Mouse (Mus musculus) liver, postnatal 0 days (tissue): ENCODE results near the gene Robo2. TPM values are rescaled to one million over a fixed set of nuclear protein-coding genes. Genes with fewer than 3 reads are reported as not detected.

Source experiments
- ATAC-seq: fragments of 200-750 bp; cut with Nextera tagmentation; 2 replicates; pipeline ENCODE4 v1.8.0; 2017; ENCODE audit warnings: mild to moderate bottlenecking, moderate library complexity
- DNase-seq: peaks from one replicate; pipeline ENCODE4 v3.0.0-alpha.2; 2016
- H3K27ac ChIP-seq: fragments of 300-500 bp; sonication (generic); 2 replicates; pipeline ENCODE4 v1.5.1; 2014; ENCODE audit warnings: antibody characterized with exemption, moderate library complexity, mild to moderate bottlenecking, low read depth
- H3K27me3 ChIP-seq: fragments of 300-500 bp; sonication (generic); 2 replicates; pipeline ENCODE4 v1.6.1; 2014; ENCODE audit warnings: low read length, control low read depth, mixed read lengths; ENCODE audit not compliant: insufficient read depth
- H3K36me3 ChIP-seq: fragments of 300-500 bp; sonication (generic); replicated peaks from 2 replicates; pipeline ENCODE4 v1.6.1; 2014; ENCODE audit warnings: mild to moderate bottlenecking, control low read depth, low read length, moderate library complexity, mixed read lengths; ENCODE audit not compliant: insufficient read depth
- H3K4me1 ChIP-seq: fragments of 300-500 bp; sonication (generic); 2 replicates; pipeline ENCODE4 v1.6.1; 2014; ENCODE audit warnings: antibody characterized with exemption, mild to moderate bottlenecking, control low read depth; ENCODE audit not compliant: insufficient read depth
- H3K4me2 ChIP-seq: fragments of 300-500 bp; sonication (generic); 2 replicates; pipeline ENCODE4 v1.6.1; 2014; ENCODE audit warnings: low read depth, mild to moderate bottlenecking, low read length, moderate library complexity, mixed read lengths
- H3K4me3 ChIP-seq: fragments of 300-500 bp; sonication (generic); 2 replicates; pipeline ENCODE4 v1.5.1; 2014; ENCODE audit warnings: low read depth, low read length
- H3K9ac ChIP-seq: fragments of 300-500 bp; sonication (generic); replicated peaks from 2 replicates; pipeline ENCODE4 v1.6.1; 2014; ENCODE audit warnings: mild to moderate bottlenecking, moderate library complexity
- H3K9me3 ChIP-seq: fragments of 300-500 bp; sonication (generic); 2 replicates; pipeline ENCODE4 v1.6.1; 2016; ENCODE audit warnings: mild to moderate bottlenecking, control low read depth, low read length, mixed read lengths
- CTCF ChIP-seq: sonication (generic); IDR thresholded peaks from 2 replicates; pipeline ENCODE4 v1.5.1; 2016; ENCODE audit warnings: antibody characterized with exemption, low read depth
- EP300 ChIP-seq: IDR thresholded peaks from 2 replicates; pipeline ENCODE4 v1.6.1; 2016; ENCODE audit warnings: antibody characterized with exemption, low read depth, mild to moderate bottlenecking
- WGBS: fragments of 180-500 bp; shearing (Covaris S2); extraction: QIAGEN DNeasy Blood & Tissue Kit; methylation state at CpG from one replicate; pipeline ENCODE4 v1.1.7; 2014; ENCODE audit not compliant: insufficient replicate concordance; 5-methylcytosine and 5-hydroxymethylcytosine counted together
- polyA plus RNA-seq: library from polyadenylated mRNA; unstranded; fragments of >200 nt; fragmentation: Nextera tagmentation; extraction: Ambion mirVana; gene quantifications from 2 replicates; pipeline ENCODE4 v1.2.1, GENCODE M21; 2015

The Robo2 gene
- polyA plus RNA-seq, 1 experiment from 2014 or later, result 1.6 TPM

DNA sequence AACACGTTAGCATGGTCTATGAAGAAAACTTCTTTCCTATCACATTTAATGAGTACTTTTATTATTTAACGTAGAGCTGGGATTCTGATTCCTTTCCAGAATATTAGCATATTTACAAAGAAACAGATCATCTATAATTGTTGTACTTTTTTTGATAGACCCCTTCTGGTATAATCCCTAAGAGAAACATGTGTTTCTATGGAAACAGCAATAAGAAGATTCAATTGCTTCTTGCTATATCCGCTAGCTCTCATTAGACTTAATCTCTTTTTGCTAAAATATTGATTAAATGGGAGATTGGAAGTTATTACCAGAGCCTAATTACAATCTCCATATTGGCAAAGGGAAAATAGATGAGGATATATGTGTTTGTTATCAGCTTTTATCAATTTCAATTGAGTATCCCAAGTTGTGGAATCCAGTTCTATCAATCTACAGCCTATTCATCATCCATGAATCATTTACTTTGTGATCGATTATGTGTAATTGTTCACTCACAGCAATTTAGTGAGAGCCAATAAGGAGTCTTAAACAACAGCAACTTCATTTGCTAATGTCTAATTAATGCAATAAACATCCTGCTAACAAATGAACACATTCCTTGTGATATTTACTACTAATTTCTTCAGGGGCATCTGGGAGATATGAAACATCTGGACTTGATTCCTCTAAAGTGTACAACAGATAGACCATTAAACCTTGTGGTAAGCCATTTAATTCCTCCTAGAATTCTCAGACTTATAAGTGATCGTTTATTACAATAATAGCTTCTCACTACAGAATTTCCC lies 472.0 kb downstream of the Robo2 start:
- Histone ChIP-seq H3K4me2 (no peak overlapping the region), H3K4me1 (no peaks in the 10 kb centered on the region), H3K27ac (no peak overlapping the region), H3K36me3 (no peaks in the 10 kb centered on the region), H3K9ac (no peak overlapping the region), H3K9me3 (no peaks in the 10 kb centered on the region), H3K27me3 (no peaks in the 10 kb centered on the region), H3K4me3 (no peak overlapping the region)
- ATAC-seq (no peak), DNase-seq (no peak)
- 83% methylated on average over 5 of the region's 5 CpGs for WGBS
- TF ChIP-seq CTCF, result no peak
- TF ChIP-seq EP300, result no peak

DNA sequence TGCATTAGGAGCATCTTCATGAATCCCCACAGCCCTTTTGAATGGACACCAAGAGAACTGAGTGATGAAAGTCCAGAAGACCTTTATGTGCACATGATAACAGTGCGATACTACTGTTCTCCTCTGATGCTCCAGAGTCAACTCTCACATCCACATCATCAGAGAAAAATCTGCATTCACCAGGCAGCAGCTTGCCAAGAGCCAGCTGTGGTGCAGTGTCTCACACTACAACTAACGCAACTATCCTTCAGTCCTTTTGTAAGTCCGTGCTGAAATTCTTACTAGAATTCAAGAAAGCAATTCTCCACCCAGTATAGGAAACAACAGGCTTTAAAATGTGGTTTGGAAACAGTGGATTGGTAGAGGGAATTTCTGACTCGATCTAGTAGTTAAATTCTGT lies 481.3 kb downstream of the Robo2 start:
- 77% methylated on average over 4 of the region's 4 CpGs for WGBS
- no peaks in the 10 kb centered on the region for H3K36me3 ChIP-seq
- no peaks in the 10 kb centered on the region for H3K27me3 ChIP-seq
- no peak overlapping the region for H3K4me3 ChIP-seq
- ATAC-seq, result no peak
- no peak overlapping the region for H3K4me2 ChIP-seq
- no peak for DNase-seq
- no peaks in the 10 kb centered on the region for H3K9me3 ChIP-seq
- no peak for TF ChIP-seq EP300
- no peaks in the 10 kb centered on the region for H3K4me1 ChIP-seq
- no peak overlapping the region for H3K27ac ChIP-seq
- H3K9ac ChIP-seq, result no peak overlapping the region

DNA sequence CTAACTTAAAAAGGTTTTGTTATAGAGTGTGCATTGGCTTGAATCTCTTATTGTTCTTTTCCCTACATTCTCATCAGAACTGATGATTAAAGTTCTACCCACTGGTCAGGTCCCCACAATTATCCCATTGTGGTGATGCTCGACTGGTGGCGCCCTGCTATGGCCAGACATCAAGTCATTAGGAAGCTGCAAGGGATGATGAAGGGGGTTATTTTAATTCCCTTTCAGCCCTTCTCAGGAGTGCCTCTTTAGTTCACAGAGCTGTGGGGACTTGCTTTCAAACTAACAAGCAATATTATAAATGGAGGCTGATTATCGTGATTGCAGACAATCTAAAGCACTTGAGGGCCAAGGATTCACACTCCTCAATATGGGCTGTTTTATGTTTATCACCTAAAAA lies 484.1 kb downstream of the Robo2 start:
- Histone ChIP-seq H3K36me3 (no peaks in the 10 kb centered on the region), H3K4me2 (no peak overlapping the region), H3K27ac (no peak overlapping the region), H3K9me3 (no peaks in the 10 kb centered on the region), H3K27me3 (no peaks in the 10 kb centered on the region), H3K9ac (no peak overlapping the region), H3K4me3 (no peak overlapping the region), H3K4me1 (no peaks in the 10 kb centered on the region)
- no peak for DNase-seq
- TF ChIP-seq EP300 (no peak), CTCF (no peak)
- WGBS, result 80% methylated on average over 3 of the region's 3 CpGs
- ATAC-seq, result no peak

DNA sequence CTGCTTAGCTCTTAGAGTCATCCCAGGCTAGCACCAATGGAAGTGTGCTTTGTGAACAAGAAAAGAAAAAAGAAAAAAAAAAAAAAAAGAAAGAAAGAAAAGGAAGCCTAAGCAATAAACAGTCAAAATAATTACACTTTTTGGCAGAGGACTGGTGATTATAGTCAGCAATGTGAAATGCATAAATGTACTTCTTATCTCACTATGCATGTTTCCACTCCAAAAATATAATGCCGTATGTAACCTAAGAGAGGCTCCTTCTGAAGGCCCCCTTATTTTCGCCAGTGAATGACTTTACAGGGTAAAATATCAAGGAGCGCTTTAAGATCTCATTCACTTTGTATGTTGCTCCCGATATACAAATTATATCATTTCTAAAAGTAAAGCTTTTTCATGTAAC lies 496.2 kb downstream of the Robo2 start:
- WGBS, result 80% methylated on average over 4 of the region's 4 CpGs
- no peak overlapping the region for H3K4me3 ChIP-seq
- H3K27me3 ChIP-seq, result no peaks in the 10 kb centered on the region
- H3K36me3 ChIP-seq, result no peaks in the 10 kb centered on the region
- DNase-seq (no peak), ATAC-seq (no peak)
- H3K4me1 ChIP-seq, result no peaks in the 10 kb centered on the region
- no peak overlapping the region for H3K27ac ChIP-seq
- H3K9ac ChIP-seq, result no peak overlapping the region
- H3K9me3 ChIP-seq, result no peaks in the 10 kb centered on the region
- no peak overlapping the region for H3K4me2 ChIP-seq
- no peak for TF ChIP-seq CTCF
- no peak for TF ChIP-seq EP300

DNA sequence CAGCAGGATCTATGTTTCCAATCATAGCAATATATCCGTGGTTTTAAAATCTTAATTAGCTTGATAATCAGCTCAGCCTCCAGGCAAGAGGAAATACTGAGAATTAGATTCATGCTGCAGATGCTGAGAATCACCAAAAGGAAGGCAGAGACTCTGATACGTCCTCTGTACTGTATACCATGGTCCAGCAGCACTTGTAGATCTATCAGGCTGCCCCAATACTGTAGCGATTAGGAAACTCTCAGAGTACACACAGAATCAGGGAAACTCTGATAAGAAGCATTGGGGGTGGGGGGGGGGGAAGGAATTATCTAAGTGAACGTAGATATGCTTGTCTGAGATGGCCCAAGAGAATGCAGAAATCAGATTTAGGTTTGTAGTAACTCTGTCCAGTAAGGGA lies 496.7 kb downstream of the Robo2 start:
- H3K4me2 ChIP-seq, result no peak overlapping the region
- no peaks in the 10 kb centered on the region for H3K27me3 ChIP-seq
- no peaks in the 10 kb centered on the region for H3K9me3 ChIP-seq
- 35% methylated on average over 4 of the region's 4 CpGs for WGBS
- DNase-seq, result no peak
- TF ChIP-seq CTCF (no peak), EP300 (no peak)
- H3K4me3 ChIP-seq, result no peak overlapping the region
- H3K36me3 ChIP-seq, result no peaks in the 10 kb centered on the region
- H3K4me1 ChIP-seq, result no peaks in the 10 kb centered on the region
- H3K9ac ChIP-seq, result no peak overlapping the region
- H3K27ac ChIP-seq, result no peak overlapping the region
- ATAC-seq, result no peak

GRCm38 (mm10) chr16:73908504-73908903 lies 503.1 kb downstream of the Robo2 start:
- Histone ChIP-seq H3K27me3 (no peaks in the 10 kb centered on the region), H3K27ac (no peak overlapping the region), H3K9ac (no peak overlapping the region), H3K36me3 (no peaks in the 10 kb centered on the region), H3K4me3 (no peak overlapping the region), H3K4me2 (no peak overlapping the region), H3K9me3 (no peaks in the 10 kb centered on the region), H3K4me1 (no peaks in the 10 kb centered on the region)
- no peak for TF ChIP-seq CTCF
- no peak for TF ChIP-seq EP300
- WGBS, result 58% methylated on average over 11 of the region's 11 CpGs
- DNase-seq (no peak), ATAC-seq (no peak)
